Comparison of ENCODE assay signal across 27 mouse cellular contexts in the genomic region with DNA sequence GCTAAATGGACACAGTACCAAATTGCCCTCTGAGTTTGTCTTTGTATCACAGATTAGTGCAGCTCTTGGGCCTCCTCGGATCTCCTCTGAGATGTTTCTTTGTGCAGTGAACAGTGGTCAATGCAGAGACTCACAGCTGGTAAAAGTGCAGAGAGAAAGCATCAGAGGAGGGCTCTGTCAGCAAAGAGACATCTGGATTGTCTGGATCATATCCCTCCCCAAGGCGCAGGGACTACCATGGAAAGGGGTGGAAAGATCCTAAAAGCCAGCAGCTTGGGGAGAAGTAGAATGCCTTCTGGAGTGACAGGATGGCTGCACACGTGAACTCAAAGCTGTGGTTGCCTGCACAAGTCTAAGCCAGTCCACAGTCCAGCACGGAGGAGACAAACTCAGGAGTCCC. TPM values are rescaled to one million over a fixed set of nuclear protein-coding genes. Genes with fewer than 3 reads are reported as not detected.
"Had no signal": no experiment of that assay in that cellular context is flagged by ENCODE, and none has a peak within 500 bp of the region (broad histone marks: within the 10 kb centered on the region; RNA-seq: fewer than 3 reads in every experiment).

No protein-coding gene starts in this region.

- H3K9me3 ChIP-seq: embryonic facial prominence, embryonic 10.5 days; embryonic facial prominence, embryonic 12.5 days; embryonic facial prominence, embryonic 15.5 days; forebrain, embryonic 10.5 days; forebrain, embryonic 12.5 days; forebrain, embryonic 15.5 days had no signal

- H3K36me3 ChIP-seq: embryonic facial prominence, embryonic 10.5 days; embryonic facial prominence, embryonic 12.5 days; embryonic facial prominence, embryonic 13.5 days; embryonic facial prominence, embryonic 15.5 days; forebrain, embryonic 10.5 days; forebrain, embryonic 12.5 days; forebrain, embryonic 15.5 days had no signal

- ATAC-seq: forebrain, embryonic 13.5 days; forebrain, embryonic 14.5 days; forebrain, embryonic 15.5 days; forebrain, embryonic 16.5 days; forebrain, postnatal 0 days had no signal

- DNase-seq: cerebellum, adult 2 months; cerebellum, adult 8-10 months; cerebellum, adult 9-10 months; cerebellum, adult 9-11 months; cerebellum, postnatal 10 days; cerebellum, postnatal 14 days; cerebellum, postnatal 25 days; cerebellum, postnatal 36 days; embryo, embryonic 11 days; forebrain, postnatal 0 days; gastrocnemius, adult 2 months; gastrocnemius, postnatal 10 days; gastrocnemius, postnatal 14 days; gastrocnemius, postnatal 25 days; gastrocnemius, postnatal 36 days had no signal

- H3K27ac ChIP-seq: embryonic facial prominence, embryonic 10.5 days; embryonic facial prominence, embryonic 12.5 days; embryonic facial prominence, embryonic 13.5 days; embryonic facial prominence, embryonic 15.5 days; forebrain, embryonic 10.5 days; forebrain, embryonic 12.5 days; forebrain, embryonic 13.5 days; forebrain, embryonic 15.5 days; gastrocnemius, adult 2 months had no signal

- H3K9ac ChIP-seq: embryonic facial prominence, embryonic 12.5 days; embryonic facial prominence, embryonic 13.5 days; embryonic facial prominence, embryonic 15.5 days; forebrain, embryonic 12.5 days; forebrain, embryonic 13.5 days; forebrain, embryonic 15.5 days; forebrain, postnatal 0 days had no signal

- H3K4me2 ChIP-seq: embryonic facial prominence, embryonic 12.5 days; embryonic facial prominence, embryonic 13.5 days; embryonic facial prominence, embryonic 15.5 days; forebrain, embryonic 12.5 days; forebrain, embryonic 13.5 days; forebrain, embryonic 15.5 days had no signal

- H3K4me3 ChIP-seq: embryonic facial prominence, embryonic 10.5 days; embryonic facial prominence, embryonic 12.5 days; embryonic facial prominence, embryonic 13.5 days; embryonic facial prominence, embryonic 15.5 days; erythroblast, embryonic 14.5 days; forebrain, embryonic 10.5 days; forebrain, embryonic 12.5 days; forebrain, embryonic 13.5 days; forebrain, embryonic 15.5 days; gastrocnemius, adult 2 months had no signal

- H3K4me1 ChIP-seq: forebrain, embryonic 10.5 days; forebrain, embryonic 12.5 days; forebrain, embryonic 13.5 days; forebrain, embryonic 15.5 days had no signal

- H3K27me3 ChIP-seq: embryonic facial prominence, embryonic 12.5 days; embryonic facial prominence, embryonic 13.5 days; embryonic facial prominence, embryonic 15.5 days; forebrain, embryonic 12.5 days; forebrain, embryonic 13.5 days; forebrain, embryonic 15.5 days had no signal

RNA-seq across cellular contexts. Expression of a gene that starts 27.2 kb away (rescaled TPM):
- total RNA-seq: granulocyte monocyte progenitor cell, adult 5-6 weeks had no signal
- polyA plus RNA-seq: erythroblast, embryonic 14.5 days had no signal
